Mouse (Mus musculus) E14TG2a.4 (cell line): ENCODE data around the gene Sema3b.

Experiments used
- CTCF ChIP-seq: conservative IDR thresholded peaks from 2 replicates; pipeline ENCODE4 v1.5.1; 2014; ENCODE audit warnings: low read length
- NANOG ChIP-seq: IDR thresholded peaks from 2 replicates; pipeline ENCODE4 v1.6.1; 2014; ENCODE audit warnings: borderline replicate concordance, low read length, mixed read lengths

GRCm38 (mm10) chr9:107654585-107654984 lies 45.6 kb upstream of the Sema3b start:
- TF ChIP-seq CTCF (no peak), NANOG (no peak)
